Mouse (Mus musculus): Measurements from ENCODE around the gene Tmcc2. TPM values are rescaled to one million over a fixed set of nuclear protein-coding genes. Genes with fewer than 3 reads are reported as not detected.

The Tmcc2 gene
- total and polyA plus RNA-seq, 3 experiments = 0.14 to 0.34 TPM; not detected in 1

DNA sequence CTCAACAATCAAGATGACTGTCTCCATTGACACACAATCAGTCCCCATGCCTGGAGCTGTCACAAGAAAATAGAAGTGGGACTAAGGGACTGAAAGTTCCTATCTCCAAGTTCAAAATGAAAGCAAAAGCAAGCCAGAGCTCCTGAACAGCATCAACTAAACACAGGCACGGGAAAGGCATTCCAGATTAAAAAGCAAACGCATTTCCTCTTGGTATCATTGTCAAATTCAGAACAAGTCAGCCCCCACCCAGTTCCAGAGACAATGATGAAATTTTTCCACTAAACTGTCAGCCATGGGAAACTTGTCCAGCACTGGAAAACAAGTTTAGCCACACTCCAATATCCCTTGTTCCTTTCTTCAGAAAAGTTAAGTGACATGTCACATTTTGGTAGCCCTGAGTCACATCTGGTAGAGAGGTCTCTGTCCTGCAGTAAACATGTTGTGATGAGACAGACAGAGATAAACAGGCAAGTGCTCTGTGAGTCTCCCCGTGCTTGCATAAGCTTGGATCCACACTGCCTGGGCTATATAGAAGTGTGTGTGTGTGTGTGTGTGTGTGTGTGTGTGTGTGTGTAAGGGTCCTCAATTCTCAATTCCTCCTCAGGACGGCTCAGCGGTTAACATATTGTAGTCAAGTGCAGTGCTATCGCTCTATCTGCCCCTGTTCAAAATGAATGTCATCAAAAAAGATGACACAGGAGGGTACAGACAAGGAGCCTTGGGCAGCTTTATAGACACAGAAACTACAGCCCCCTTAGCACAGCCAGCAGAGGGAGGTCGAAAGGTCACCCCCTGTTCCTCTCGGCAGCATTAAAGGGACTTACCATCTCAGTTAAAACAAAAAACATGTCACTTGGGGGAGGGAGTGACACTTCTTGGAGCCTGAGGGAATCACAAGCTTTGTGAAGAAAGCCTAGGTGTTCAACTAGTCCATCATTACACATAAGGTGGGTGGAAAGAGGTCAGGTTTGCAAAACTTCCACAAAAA is 2.0 kb downstream of the Tmcc2 start:
- Histone ChIP-seq H3K9ac (ENCODE audit: insufficient read depth, low read depth) (no peak overlapping the region), H3K27me3 (replicated peaks) (peaks cover 30% of the 10 kb centered on the region), H3K4me3 (replicated peaks in 1 of 3; ENCODE audit: low read depth in 2 of 3, low read length in 2 of 3, poor library complexity in 1 of 3) (no peak overlapping the region), H3K9me3 (replicated peaks; ENCODE audit: low read length) (no peaks in the 10 kb centered on the region), H3K27ac (ENCODE audit: insufficient read depth, low read depth) (no peak overlapping the region), H3K79me2 (replicated peaks; ENCODE audit: control insufficient read depth, extremely low read depth, insufficient read depth, poor library complexity, severe bottlenecking) (no peaks in the 10 kb centered on the region), H3K4me1 (ENCODE audit: control insufficient read depth in 1 of 2, insufficient read depth in 2 of 2) (peaks cover 12 to 48% of the 10 kb centered on the region in 2 experiments; a peak in 3 of 4 replicates), H3K4me2 (ENCODE audit: insufficient read depth, low read depth, poor library complexity, severe bottlenecking) (peak overlapping the region; percentile 60), H3K36me3 (replicated peaks in 1 of 2; ENCODE audit: control insufficient read depth in 1 of 2, insufficient read depth in 1 of 2, low read length in 1 of 2) (no peaks in the 10 kb centered on the region)
- DNase-seq (ENCODE audit: extremely low read depth) = no peak
- in situ Hi-C loops (cut with MboI; ENCODE audit: low pct_ligation_motif_present, low pct_unique_long_range_greater_than_20kb, low sequenced_read_pairs) (no loop called here), dilution Hi-C loops (cut with MboI; ENCODE audit: extremely low pct_ligation_motif_present, extremely low pct_unique_long_range_greater_than_20kb, low sequenced_read_pairs) (no loop called here)
- no peak for TF ChIP-seq SIN3A (IDR thresholded peaks at IDR 0.05; ENCODE audit: low read length)
- no peak for TF ChIP-seq MEF2A (IDR thresholded peaks at IDR 0.05; ENCODE audit: borderline replicate concordance, low read depth, low read length)

DNA sequence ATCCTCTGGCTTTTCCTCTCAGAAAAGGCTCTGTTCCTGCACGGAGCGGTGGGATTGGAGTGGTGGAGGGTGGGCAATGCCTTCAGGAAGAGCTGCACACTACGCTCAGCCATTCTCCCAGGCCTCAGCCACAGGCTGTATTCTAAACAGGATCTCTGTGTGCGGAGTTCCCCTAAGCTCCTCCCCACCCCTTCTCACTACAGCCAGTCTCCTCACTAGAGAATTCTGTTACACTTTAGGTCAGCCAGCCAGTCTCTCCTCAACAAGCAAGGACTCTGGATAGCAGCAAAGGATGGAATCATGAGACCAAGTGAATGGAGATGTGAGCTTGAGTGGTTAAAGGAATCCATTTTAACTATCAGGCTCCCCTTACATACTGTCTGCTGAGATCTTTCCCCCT is 3.1 kb downstream of the Tmcc2 start:
- Histone ChIP-seq H3K79me2 (replicated peaks; ENCODE audit: control insufficient read depth, extremely low read depth, insufficient read depth, poor library complexity, severe bottlenecking) (no peaks in the 10 kb centered on the region), H3K9ac (ENCODE audit: insufficient read depth, low read depth) (no peak overlapping the region), H3K36me3 (replicated peaks in 1 of 2; ENCODE audit: control insufficient read depth in 1 of 2, insufficient read depth in 1 of 2, low read length in 1 of 2) (no peaks in the 10 kb centered on the region), H3K27me3 (replicated peaks) (peaks cover 20% of the 10 kb centered on the region), H3K27ac (ENCODE audit: insufficient read depth, low read depth) (no peak overlapping the region), H3K4me1 (ENCODE audit: control insufficient read depth in 1 of 2, insufficient read depth in 2 of 2) (peaks cover 13 to 56% of the 10 kb centered on the region in 2 experiments; a peak in 3 of 4 replicates), H3K4me2 (ENCODE audit: insufficient read depth, low read depth, poor library complexity, severe bottlenecking) (no peak overlapping the region), H3K4me3 (replicated peaks in 1 of 3; ENCODE audit: low read depth in 2 of 3, low read length in 2 of 3, poor library complexity in 1 of 3) (no peak overlapping the region), H3K9me3 (replicated peaks; ENCODE audit: low read length) (no peaks in the 10 kb centered on the region)
- in situ Hi-C loops (cut with MboI; ENCODE audit: low pct_ligation_motif_present, low pct_unique_long_range_greater_than_20kb, low sequenced_read_pairs) = no loop called here
- no peak for DNase-seq (ENCODE audit: extremely low read depth)
- dilution Hi-C loops (cut with MboI; ENCODE audit: extremely low pct_ligation_motif_present, extremely low pct_unique_long_range_greater_than_20kb, low sequenced_read_pairs) = no loop called here
- no peak for TF ChIP-seq MXI1 (IDR thresholded peaks at IDR 0.05; ENCODE audit: low read depth, low read length)
- no peak for TF ChIP-seq EP300 (IDR thresholded peaks at IDR 0.05; ENCODE audit: low read length)
- no peak for TF ChIP-seq HCFC1 (IDR thresholded peaks at IDR 0.05; ENCODE audit: low read depth, low read length)
- no peak for TF ChIP-seq MAZ (IDR thresholded peaks at IDR 0.05; ENCODE audit: low read depth, low read length)
- no peak for TF ChIP-seq RCOR1 (conservative IDR thresholded peaks at IDR 0.05; ENCODE audit: low read depth, low read length)
- TF ChIP-seq CHD1 (IDR thresholded peaks at IDR 0.05; ENCODE audit: low read depth, low read length) = no peak
- no peak for TF ChIP-seq NELFE (IDR thresholded peaks at IDR 0.05; ENCODE audit: low read depth, low read length)
- TF ChIP-seq UBTF (IDR thresholded peaks at IDR 0.05; ENCODE audit: low read depth, low read length) = no peak
- TF ChIP-seq POLR2A (IDR thresholded peaks at IDR 0.05; ENCODE audit: low read depth, low read length) = no peak
- TF ChIP-seq ELF1 (IDR thresholded peaks at IDR 0.05; ENCODE audit: low read depth, low read length) = no peak
- TF ChIP-seq ZKSCAN1 (IDR thresholded peaks at IDR 0.05; ENCODE audit: borderline replicate concordance, low read depth, low read length) = no peak
- no peak for TF ChIP-seq CTCF (conservative IDR thresholded peaks at IDR 0.05 in 1 of 2, IDR thresholded peaks at IDR 0.05 in 1 of 2; ENCODE audit: low read depth in 2 of 2, low read length in 2 of 2)
- no peak for TF ChIP-seq POLR2AphosphoS2 (IDR thresholded peaks at IDR 0.05; ENCODE audit: low read depth, low read length)
- TF ChIP-seq ZC3H11A (IDR thresholded peaks at IDR 0.05; ENCODE audit: low read depth, low read length) = no peak
- TF ChIP-seq TCF12 (IDR thresholded peaks at IDR 0.05; ENCODE audit: low read depth, low read length) = no peak
- no peak for TF ChIP-seq USF2 (conservative IDR thresholded peaks at IDR 0.05; ENCODE audit: low read depth, low read length)
- TF ChIP-seq ZMIZ1 (IDR thresholded peaks at IDR 0.05; ENCODE audit: low read depth, low read length) = no peak
- no peak for TF ChIP-seq ZNF384 (IDR thresholded peaks at IDR 0.05; ENCODE audit: low read depth, low read length)

Data from CH12.LX (cell line).